Mouse (Mus musculus) cerebellum, adult 2 months (tissue): ENCODE data around the gene Mobp.

Experiments used
- CTCF ChIP-seq: fragments of 200-500 bp; IDR thresholded peaks from 2 replicates; pipeline ENCODE4 v1.5.1; 2011; ENCODE audit warnings: low read depth, mild to moderate bottlenecking, control low read depth, low read length, moderate library complexity, borderline replicate concordance; ENCODE audit not compliant: insufficient read depth
- POLR2A ChIP-seq: fragments of 200-500 bp; IDR thresholded peaks from 2 replicates; pipeline ENCODE4 v1.6.1; 2011; ENCODE audit warnings: low read length, control low read depth, borderline replicate concordance; ENCODE audit not compliant: insufficient read depth

GRCm38 (mm10) chr9:120214978-120215495 is 65.5 kb downstream of the Mobp start:
- TF ChIP-seq POLR2A, result no peak
- TF ChIP-seq CTCF, result no peak
